Mouse (Mus musculus): Measurements from ENCODE around the gene Ifi47. TPM values are rescaled to one million over a fixed set of nuclear protein-coding genes. Genes with fewer than 3 reads are reported as not detected.

Ifi47 gene
- polyA plus RNA-seq, 1 experiment: 1.7 TPM

DNA sequence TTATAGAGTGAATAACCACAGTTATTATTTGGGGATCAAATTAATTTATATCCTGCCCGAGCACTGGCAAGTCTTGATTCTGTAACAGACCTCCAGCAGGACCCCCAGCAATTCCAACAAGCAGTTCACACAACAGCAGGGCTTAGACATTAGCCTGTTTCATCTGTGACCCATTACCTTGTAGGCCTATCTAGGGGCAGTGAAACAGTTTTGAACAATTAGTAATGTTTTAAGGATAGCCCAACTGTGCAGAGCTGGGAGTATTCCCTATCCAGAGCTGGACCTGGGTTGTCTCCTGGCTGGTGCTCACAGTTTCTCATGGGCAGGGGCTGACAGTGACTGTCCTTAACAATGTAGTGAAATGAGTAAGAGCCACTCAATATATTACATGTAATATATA lies 625 bp downstream of the Ifi47 start:
- H3K36me3 ChIP-seq (ENCODE audit: control insufficient read depth, insufficient read depth): no peaks in the 10 kb centered on the region
- H3K79me2 ChIP-seq (ENCODE audit: control insufficient read depth, insufficient read depth): no peaks in the 10 kb centered on the region
- H3K79me3 ChIP-seq (ENCODE audit: low read depth): no peaks in the 10 kb centered on the region
- H3ac ChIP-seq (ENCODE audit: control insufficient read depth, insufficient read length, low read depth): no peak overlapping the region
- H3K27me3 ChIP-seq (ENCODE audit: control insufficient read depth, insufficient read depth, insufficient read length): no peaks in the 10 kb centered on the region
- no peak overlapping the region for H3K4me3 ChIP-seq (ENCODE audit: insufficient read depth, poor library complexity, severe bottlenecking)
- TF ChIP-seq CEBPB (IDR thresholded peaks at IDR 0.05; ENCODE audit: low read depth) (no peak), MYOG (IDR thresholded peaks at IDR 0.05; ENCODE audit: control insufficient read depth, extremely low read depth, insufficient read length) (no peak), FOSL1 (IDR thresholded peaks at IDR 0.05; ENCODE audit: insufficient read depth, low read length, poor library complexity, severe bottlenecking) (no peak), CTCF (IDR thresholded peaks at IDR 0.05; ENCODE audit: control insufficient read depth, insufficient read depth, insufficient read length) (no peak), MYOD1 (IDR thresholded peaks at IDR 0.05; ENCODE audit: control insufficient read depth, insufficient read length, low read depth) (no peak), MAX (IDR thresholded peaks at IDR 0.05) (no peak), USF1 (IDR thresholded peaks at IDR 0.05; ENCODE audit: low read depth) (no peak)

DNA sequence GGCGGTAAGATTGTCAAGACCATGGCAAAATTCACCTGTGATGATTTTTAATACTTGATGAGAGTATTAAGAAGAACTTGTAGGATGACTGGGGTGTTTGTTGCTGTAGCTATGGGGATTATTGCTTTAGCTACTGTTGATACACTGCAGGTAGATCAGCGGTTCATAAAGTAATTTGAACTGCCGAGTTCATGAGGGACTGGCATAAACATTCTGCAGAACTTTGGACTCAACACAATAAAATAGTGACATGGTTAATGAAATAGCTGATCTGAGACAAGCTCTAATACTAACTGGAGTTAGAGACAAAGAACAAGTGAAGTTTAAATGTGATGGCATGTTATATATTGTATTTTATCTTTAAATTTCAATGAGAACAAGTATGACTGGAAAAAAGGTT lies 2.3 kb downstream of the Ifi47 start:
- Histone ChIP-seq H3ac (ENCODE audit: control insufficient read depth, insufficient read length, low read depth) (no peak overlapping the region), H3K79me2 (ENCODE audit: control insufficient read depth, insufficient read depth) (no peaks in the 10 kb centered on the region), H3K79me3 (ENCODE audit: low read depth) (no peaks in the 10 kb centered on the region), H3K36me3 (ENCODE audit: control insufficient read depth, insufficient read depth) (no peaks in the 10 kb centered on the region), H3K27me3 (ENCODE audit: control insufficient read depth, insufficient read depth, insufficient read length) (no peaks in the 10 kb centered on the region), H3K4me3 (ENCODE audit: insufficient read depth, poor library complexity, severe bottlenecking) (no peak overlapping the region)
- TF ChIP-seq USF1 (IDR thresholded peaks at IDR 0.05; ENCODE audit: low read depth) (no peak), CEBPB (IDR thresholded peaks at IDR 0.05; ENCODE audit: low read depth) (no peak), CTCF (IDR thresholded peaks at IDR 0.05; ENCODE audit: control insufficient read depth, insufficient read depth, insufficient read length) (no peak), MAX (IDR thresholded peaks at IDR 0.05) (no peak), MYOD1 (IDR thresholded peaks at IDR 0.05; ENCODE audit: control insufficient read depth, insufficient read length, low read depth) (no peak), FOSL1 (IDR thresholded peaks at IDR 0.05; ENCODE audit: insufficient read depth, low read length, poor library complexity, severe bottlenecking) (no peak), MYOG (IDR thresholded peaks at IDR 0.05; ENCODE audit: control insufficient read depth, extremely low read depth, insufficient read length) (no peak)

DNA sequence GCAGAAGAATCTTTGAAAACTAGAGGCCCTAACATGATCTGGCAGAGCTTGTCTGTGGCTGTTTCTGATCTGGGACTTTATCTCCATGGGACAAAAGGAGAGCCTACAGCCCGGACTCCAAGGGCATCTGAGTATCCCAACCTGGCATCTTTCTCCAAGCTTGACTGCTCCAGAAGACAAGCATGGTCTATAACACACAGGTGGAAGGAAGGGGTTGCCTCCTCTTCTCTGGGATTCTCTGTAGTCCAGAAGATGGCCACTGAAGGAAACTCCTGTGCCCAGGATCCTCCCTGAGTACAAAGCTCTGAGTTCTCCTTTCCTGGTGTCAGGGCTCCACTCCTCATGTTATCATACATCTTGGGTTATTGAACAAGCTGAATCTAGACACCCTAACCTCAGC lies 4.2 kb downstream of the Ifi47 start:
- H3K4me3 ChIP-seq (ENCODE audit: insufficient read depth, poor library complexity, severe bottlenecking): no peak overlapping the region
- no peaks in the 10 kb centered on the region for H3K36me3 ChIP-seq (ENCODE audit: control insufficient read depth, insufficient read depth)
- no peaks in the 10 kb centered on the region for H3K79me3 ChIP-seq (ENCODE audit: low read depth)
- no peak overlapping the region for H3ac ChIP-seq (ENCODE audit: control insufficient read depth, insufficient read length, low read depth)
- TF ChIP-seq CTCF (IDR thresholded peaks at IDR 0.05; ENCODE audit: control insufficient read depth, insufficient read depth, insufficient read length) (no peak), CEBPB (IDR thresholded peaks at IDR 0.05; ENCODE audit: low read depth) (no peak), USF1 (IDR thresholded peaks at IDR 0.05; ENCODE audit: low read depth) (no peak), MAX (IDR thresholded peaks at IDR 0.05) (no peak), FOSL1 (IDR thresholded peaks at IDR 0.05; ENCODE audit: insufficient read depth, low read length, poor library complexity, severe bottlenecking) (no peak), MYOD1 (IDR thresholded peaks at IDR 0.05; ENCODE audit: control insufficient read depth, insufficient read length, low read depth) (no peak), MYOG (IDR thresholded peaks at IDR 0.05; ENCODE audit: control insufficient read depth, extremely low read depth, insufficient read length) (no peak)
- H3K79me2 ChIP-seq (ENCODE audit: control insufficient read depth, insufficient read depth): no peaks in the 10 kb centered on the region
- no peaks in the 10 kb centered on the region for H3K27me3 ChIP-seq (ENCODE audit: control insufficient read depth, insufficient read depth, insufficient read length)

DNA sequence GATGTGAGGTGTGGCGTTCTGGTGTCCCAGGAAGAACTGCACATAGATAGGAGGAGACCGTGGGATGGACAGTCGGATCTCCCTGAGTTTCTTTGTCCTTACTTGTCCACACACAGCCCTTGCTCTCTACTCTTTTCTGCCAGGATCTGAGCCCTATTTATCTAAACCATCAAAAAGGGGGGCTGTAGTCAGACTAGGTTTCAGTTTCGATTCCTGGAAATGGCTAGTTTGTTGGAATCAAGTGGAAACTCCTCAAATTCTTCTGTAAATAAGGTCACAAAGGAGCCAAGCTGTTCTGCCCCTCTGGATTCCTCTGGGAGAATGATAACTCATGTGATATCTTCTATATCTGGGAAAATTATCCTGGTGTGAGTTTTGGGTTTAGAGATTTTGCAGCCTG lies 5.0 kb downstream of the Ifi47 start:
- H3K36me3 ChIP-seq (ENCODE audit: control insufficient read depth, insufficient read depth): no peaks in the 10 kb centered on the region
- H3K4me3 ChIP-seq (ENCODE audit: insufficient read depth, poor library complexity, severe bottlenecking): no peak overlapping the region
- no peaks in the 10 kb centered on the region for H3K79me3 ChIP-seq (ENCODE audit: low read depth)
- H3K79me2 ChIP-seq (ENCODE audit: control insufficient read depth, insufficient read depth): no peaks in the 10 kb centered on the region
- TF ChIP-seq CTCF (IDR thresholded peaks at IDR 0.05; ENCODE audit: control insufficient read depth, insufficient read depth, insufficient read length): no peak
- no peak for TF ChIP-seq CEBPB (IDR thresholded peaks at IDR 0.05; ENCODE audit: low read depth)
- TF ChIP-seq USF1 (IDR thresholded peaks at IDR 0.05; ENCODE audit: low read depth): no peak
- no peaks in the 10 kb centered on the region for H3K27me3 ChIP-seq (ENCODE audit: control insufficient read depth, insufficient read depth, insufficient read length)
- no peak overlapping the region for H3ac ChIP-seq (ENCODE audit: control insufficient read depth, insufficient read length, low read depth)

DNA sequence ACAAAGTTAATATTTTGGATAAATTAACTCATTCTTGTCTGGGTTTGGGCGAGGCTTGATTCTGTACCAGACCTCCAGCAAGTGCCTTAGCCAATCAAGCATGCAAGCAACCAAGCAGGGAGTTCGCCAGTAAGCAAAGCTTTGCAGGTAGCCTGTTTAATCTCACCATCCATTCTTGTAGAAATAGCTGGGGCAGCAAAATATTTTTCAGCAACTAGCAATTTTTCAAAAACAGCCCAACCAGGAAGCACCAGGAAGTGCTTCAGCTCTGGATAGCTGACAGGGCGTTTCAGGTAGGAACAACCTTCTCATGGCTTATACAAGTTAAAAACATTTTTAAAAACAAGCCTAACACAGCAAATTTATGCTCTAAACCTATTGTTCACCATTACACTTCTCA lies 5.5 kb downstream of the Ifi47 start:
- no peak overlapping the region for H3K4me3 ChIP-seq (ENCODE audit: insufficient read depth, poor library complexity, severe bottlenecking)
- no peak for TF ChIP-seq MYOG (IDR thresholded peaks at IDR 0.05; ENCODE audit: control insufficient read depth, extremely low read depth, insufficient read length)
- TF ChIP-seq USF1 (IDR thresholded peaks at IDR 0.05; ENCODE audit: low read depth): no peak
- TF ChIP-seq CTCF (IDR thresholded peaks at IDR 0.05; ENCODE audit: control insufficient read depth, insufficient read depth, insufficient read length): no peak
- TF ChIP-seq CEBPB (IDR thresholded peaks at IDR 0.05; ENCODE audit: low read depth): no peak
- no peak for TF ChIP-seq MAX (IDR thresholded peaks at IDR 0.05)
- no peak for TF ChIP-seq MYOD1 (IDR thresholded peaks at IDR 0.05; ENCODE audit: control insufficient read depth, insufficient read length, low read depth)
- TF ChIP-seq FOSL1 (IDR thresholded peaks at IDR 0.05; ENCODE audit: insufficient read depth, low read length, poor library complexity, severe bottlenecking): no peak
- no peaks in the 10 kb centered on the region for H3K79me2 ChIP-seq (ENCODE audit: control insufficient read depth, insufficient read depth)
- H3K36me3 ChIP-seq (ENCODE audit: control insufficient read depth, insufficient read depth): no peaks in the 10 kb centered on the region
- H3K27me3 ChIP-seq (ENCODE audit: control insufficient read depth, insufficient read depth, insufficient read length): no peaks in the 10 kb centered on the region
- H3K79me3 ChIP-seq (ENCODE audit: low read depth): no peaks in the 10 kb centered on the region
- H3ac ChIP-seq (ENCODE audit: control insufficient read depth, insufficient read length, low read depth): no peak overlapping the region

GRCm38 (mm10) chr11:49083146-49083545 lies 6.8 kb downstream of the Ifi47 start:
- no peak for TF ChIP-seq CEBPB (IDR thresholded peaks at IDR 0.05; ENCODE audit: low read depth)
- no peak for TF ChIP-seq MAX (IDR thresholded peaks at IDR 0.05)
- no peak for TF ChIP-seq CTCF (IDR thresholded peaks at IDR 0.05; ENCODE audit: control insufficient read depth, insufficient read depth, insufficient read length)
- TF ChIP-seq FOSL1 (IDR thresholded peaks at IDR 0.05; ENCODE audit: insufficient read depth, low read length, poor library complexity, severe bottlenecking): no peak
- H3K36me3 ChIP-seq (ENCODE audit: control insufficient read depth, insufficient read depth): no peaks in the 10 kb centered on the region

More at GRCm38 (mm10) chr11:49083146-49083545, 6.8 kb downstream of the Ifi47 start:
- Histone ChIP-seq H3K27me3 (ENCODE audit: control insufficient read depth, insufficient read depth, insufficient read length) (no peaks in the 10 kb centered on the region), H3K79me2 (ENCODE audit: control insufficient read depth, insufficient read depth) (no peaks in the 10 kb centered on the region), H3K79me3 (ENCODE audit: low read depth) (no peaks in the 10 kb centered on the region), H3K4me3 (ENCODE audit: insufficient read depth, poor library complexity, severe bottlenecking) (no peak overlapping the region), H3ac (ENCODE audit: control insufficient read depth, insufficient read length, low read depth) (no peak overlapping the region)
